Mouse (Mus musculus): Measurements from ENCODE around the gene Sag.

The Sag gene

GRCm38 (mm10) chr1:87855522-87855921 lies 52.0 kb downstream of the Sag start:
- no peak for DNase-seq

- no peak for DNase-seq
Measured at GRCm38 (mm10) chr1:87856823-87857222, 53.3 kb downstream of the Sag start.

GRCm38 (mm10) chr1:87858031-87858430 lies 54.6 kb downstream of the Sag start:
- no peak for DNase-seq

GRCm38 (mm10) chr1:87858529-87858928 lies 55.0 kb downstream of the Sag start:
- no peak for DNase-seq

GRCm38 (mm10) chr1:87863602-87864001 lies 60.1 kb downstream of the Sag start:
- DNase-seq: no peak

GRCm38 (mm10) chr1:87864889-87865288 lies 61.4 kb downstream of the Sag start:
- no peak for DNase-seq

- no peak for DNase-seq
Measured at GRCm38 (mm10) chr1:87866672-87867071, 63.2 kb downstream of the Sag start.

- no peak for DNase-seq
Measured at GRCm38 (mm10) chr1:87871546-87871945, 68.1 kb downstream of the Sag start.

- DNase-seq: no peak
Measured at GRCm38 (mm10) chr1:87873081-87873480, 69.6 kb downstream of the Sag start.

GRCm38 (mm10) chr1:87876065-87876464 lies 72.6 kb downstream of the Sag start:
- DNase-seq: no peak

- no peak for DNase-seq
Measured at GRCm38 (mm10) chr1:87877552-87878283, 74.2 kb downstream of the Sag start.

GRCm38 (mm10) chr1:87879034-87879433 lies 75.6 kb downstream of the Sag start:
- no peak for DNase-seq

GRCm38 (mm10) chr1:87879494-87880325 lies 76.2 kb downstream of the Sag start:
- peak; percentile 86 for DNase-seq

- no peak for DNase-seq
Measured at GRCm38 (mm10) chr1:87880326-87880627, 76.8 kb downstream of the Sag start.

- DNase-seq: no peak
Measured at GRCm38 (mm10) chr1:87880856-87881255, 77.4 kb downstream of the Sag start.

GRCm38 (mm10) chr1:87881726-87882125 lies 78.2 kb downstream of the Sag start:
- no peak for DNase-seq

- no peak for DNase-seq
Measured at GRCm38 (mm10) chr1:87882554-87882953, 79.1 kb downstream of the Sag start.

- no peak for DNase-seq
Measured at GRCm38 (mm10) chr1:87890960-87891359, 87.5 kb downstream of the Sag start.

GRCm38 (mm10) chr1:87891634-87892033 lies 88.2 kb downstream of the Sag start:
- peak; percentile 33 for DNase-seq

GRCm38 (mm10) chr1:87892499-87892898 lies 89.0 kb downstream of the Sag start:
- DNase-seq: no peak

GRCm38 (mm10) chr1:87893414-87893813 lies 89.9 kb downstream of the Sag start:
- no peak for DNase-seq
